Mouse (Mus musculus): ENCODE data around the gene Ankrd60. TPM values are rescaled to one million over a fixed set of nuclear protein-coding genes. Genes with fewer than 3 reads are reported as not detected.

Ankrd60 gene
- polyA plus RNA-seq, 1 experiment from 2014 or later, result not detected

GRCm38 (mm10) chr2:173605713-173606414 is 27.7 kb upstream of the Ankrd60 start:
- Histone ChIP-seq H3K9ac (no peak overlapping the region), H3K36me3 (peaks cover 43% of the 10 kb centered on the region), H3K4me3 (no peak overlapping the region), H3K27ac (replicated peaks) (no peak overlapping the region), H3K27me3 (replicated peaks) (no peaks in the 10 kb centered on the region), H3K9me3 (0 out of 2 replicates have a peak, but pooled peaks cover 10% of the 10 kb centered on the region), H3K4me1 (peaks cover 15% of the 10 kb centered on the region), H3K4me2 (no peak overlapping the region)
- ATAC-seq (ENCODE audit: extremely low read depth, insufficient number of reproducible peaks, low FRiP score, low TSS enrichment), result no peak
- 74% methylated on average over 12 of the region's 12 CpGs for WGBS

- H3K36me3 ChIP-seq, result peaks cover 41% of the 10 kb centered on the region
- H3K27me3 ChIP-seq (replicated peaks), result no peaks in the 10 kb centered on the region
- H3K4me1 ChIP-seq, result no peaks in the 10 kb centered on the region
- H3K9ac ChIP-seq, result no peak overlapping the region
- WGBS, result 94% methylated on average over 1 of the region's 1 CpGs
- H3K4me2 ChIP-seq, result no peak overlapping the region
- ATAC-seq (ENCODE audit: extremely low read depth, insufficient number of reproducible peaks, low FRiP score, low TSS enrichment), result no peak
- no peak overlapping the region for H3K4me3 ChIP-seq
- no peak overlapping the region for H3K27ac ChIP-seq (replicated peaks)
- H3K9me3 ChIP-seq, result 0 out of 2 replicates have a peak, but pooled peaks cover 10% of the 10 kb centered on the region
These were observed 23.7 kb upstream of the Ankrd60 start for GRCm38 (mm10) chr2:173601861-173602260.

- no peaks in the 10 kb centered on the region for H3K4me1 ChIP-seq
- WGBS, result 49% methylated on average over 10 of the region's 10 CpGs
- no peak overlapping the region for H3K4me2 ChIP-seq
- H3K9me3 ChIP-seq, result no peaks in the 10 kb centered on the region
- no peak overlapping the region for H3K9ac ChIP-seq
- no peaks in the 10 kb centered on the region for H3K27me3 ChIP-seq (replicated peaks)
- no peak for ATAC-seq (ENCODE audit: extremely low read depth, insufficient number of reproducible peaks, low FRiP score, low TSS enrichment)
- no peak overlapping the region for H3K27ac ChIP-seq (replicated peaks)
- H3K4me3 ChIP-seq, result no peak overlapping the region
- H3K36me3 ChIP-seq, result peaks cover 38% of the 10 kb centered on the region
These were observed 17.2 kb upstream of the Ankrd60 start for GRCm38 (mm10) chr2:173595374-173595781.

DNA sequence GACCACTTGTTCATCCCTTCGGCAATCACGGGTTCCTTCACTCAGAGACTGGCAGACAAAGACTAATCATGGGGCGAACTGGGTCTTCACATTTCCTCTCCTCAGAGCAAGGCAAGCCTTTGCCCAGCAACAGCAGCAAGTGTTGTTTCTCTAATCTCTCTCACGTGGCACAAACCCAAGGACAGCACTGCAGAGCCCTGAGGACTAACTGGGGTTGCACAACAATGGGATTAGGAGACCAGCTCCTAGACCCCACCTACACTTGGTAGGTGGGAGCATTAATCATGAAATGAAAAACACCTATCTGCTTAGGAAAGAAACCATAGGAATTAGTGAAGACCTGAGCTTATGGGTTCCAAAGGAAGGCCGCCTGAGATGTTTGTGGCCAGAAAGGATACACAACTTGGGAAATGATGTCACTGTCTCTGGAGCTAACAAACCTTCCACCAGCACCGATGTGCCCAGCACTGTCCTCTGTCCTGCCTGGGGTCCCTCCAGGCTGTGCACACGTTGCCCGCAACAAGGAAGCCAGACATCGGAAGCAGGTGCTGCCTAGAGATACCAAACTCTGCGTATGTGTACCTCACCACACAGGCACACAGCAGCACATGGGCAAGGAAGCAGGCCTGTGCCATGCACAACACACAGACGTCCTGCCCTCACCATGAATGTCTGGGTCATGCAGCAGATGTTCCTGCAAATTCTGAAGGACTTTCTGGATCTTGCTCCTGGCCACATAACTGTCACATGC is 16.3 kb upstream of the Ankrd60 start:
- 66% methylated on average over 11 of the region's 11 CpGs for WGBS
- no peak overlapping the region for H3K4me2 ChIP-seq

GRCm38 (mm10) chr2:173593841-173594240 is 15.7 kb upstream of the Ankrd60 start:
- WGBS, result 73% methylated on average over 4 of the region's 4 CpGs
- ATAC-seq (ENCODE audit: extremely low read depth, insufficient number of reproducible peaks, low FRiP score, low TSS enrichment), result no peak
- Histone ChIP-seq H3K27me3 (replicated peaks) (no peaks in the 10 kb centered on the region), H3K9me3 (no peaks in the 10 kb centered on the region), H3K4me2 (no peak overlapping the region), H3K4me1 (no peaks in the 10 kb centered on the region), H3K9ac (no peak overlapping the region), H3K27ac (replicated peaks) (no peak overlapping the region), H3K36me3 (peaks cover 41% of the 10 kb centered on the region), H3K4me3 (no peak overlapping the region)

More for the DNA sequence above, 16.3 kb upstream of the Ankrd60 start:
- Histone ChIP-seq H3K4me3 (no peak overlapping the region), H3K9me3 (no peaks in the 10 kb centered on the region), H3K27me3 (replicated peaks) (no peaks in the 10 kb centered on the region), H3K4me1 (no peaks in the 10 kb centered on the region), H3K9ac (no peak overlapping the region), H3K27ac (replicated peaks) (no peak overlapping the region), H3K36me3 (peaks cover 41% of the 10 kb centered on the region)
- no peak for ATAC-seq (ENCODE audit: extremely low read depth, insufficient number of reproducible peaks, low FRiP score, low TSS enrichment)

- ATAC-seq (ENCODE audit: extremely low read depth, insufficient number of reproducible peaks, low FRiP score, low TSS enrichment), result no peak
- no peak overlapping the region for H3K9ac ChIP-seq
- H3K4me2 ChIP-seq, result no peak overlapping the region
- H3K9me3 ChIP-seq, result no peaks in the 10 kb centered on the region
- no peak overlapping the region for H3K27ac ChIP-seq (replicated peaks)
- WGBS, result 69% methylated on average over 9 of the region's 9 CpGs
- peaks cover 4% of the 10 kb centered on the region; the same call in 1 of the 2 replicates for H3K27me3 ChIP-seq (replicated peaks)
- H3K36me3 ChIP-seq, result peaks cover 47% of the 10 kb centered on the region
- H3K4me1 ChIP-seq, result no peaks in the 10 kb centered on the region
- H3K4me3 ChIP-seq, result no peak overlapping the region
These were observed 14.6 kb upstream of the Ankrd60 start for GRCm38 (mm10) chr2:173592781-173593180.

DNA sequence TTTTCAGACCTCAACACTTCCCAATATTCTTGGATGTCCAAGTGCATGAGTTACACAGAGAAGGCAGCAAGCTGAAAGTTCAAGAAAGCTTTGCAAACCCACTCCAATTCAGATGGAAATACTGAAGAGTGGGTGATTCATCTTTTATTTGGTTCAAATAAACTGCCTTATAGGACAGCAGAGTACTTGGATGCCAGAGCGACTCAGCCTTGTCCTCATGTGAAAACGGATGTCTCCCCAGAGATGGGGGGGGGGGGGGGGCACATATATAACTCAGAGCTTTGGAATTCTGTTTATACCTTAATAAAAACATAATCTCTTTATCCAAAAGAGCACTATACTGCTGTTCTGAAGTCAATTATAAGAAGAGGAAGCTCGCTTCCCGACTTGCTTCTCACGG is 9.2 kb upstream of the Ankrd60 start:
- Histone ChIP-seq H3K36me3 (peaks cover 33% of the 10 kb centered on the region), H3K4me2 (no peak overlapping the region), H3K9ac (no peak overlapping the region), H3K27ac (replicated peaks) (no peak overlapping the region), H3K9me3 (no peaks in the 10 kb centered on the region), H3K27me3 (replicated peaks) (peaks cover 39% of the 10 kb centered on the region), H3K4me1 (peaks cover 6% of the 10 kb centered on the region; the same call in 1 of the 2 replicates), H3K4me3 (no peak overlapping the region)
- 89% methylated on average over 5 of the region's 5 CpGs for WGBS
- no peak for ATAC-seq (ENCODE audit: extremely low read depth, insufficient number of reproducible peaks, low FRiP score, low TSS enrichment)

DNA sequence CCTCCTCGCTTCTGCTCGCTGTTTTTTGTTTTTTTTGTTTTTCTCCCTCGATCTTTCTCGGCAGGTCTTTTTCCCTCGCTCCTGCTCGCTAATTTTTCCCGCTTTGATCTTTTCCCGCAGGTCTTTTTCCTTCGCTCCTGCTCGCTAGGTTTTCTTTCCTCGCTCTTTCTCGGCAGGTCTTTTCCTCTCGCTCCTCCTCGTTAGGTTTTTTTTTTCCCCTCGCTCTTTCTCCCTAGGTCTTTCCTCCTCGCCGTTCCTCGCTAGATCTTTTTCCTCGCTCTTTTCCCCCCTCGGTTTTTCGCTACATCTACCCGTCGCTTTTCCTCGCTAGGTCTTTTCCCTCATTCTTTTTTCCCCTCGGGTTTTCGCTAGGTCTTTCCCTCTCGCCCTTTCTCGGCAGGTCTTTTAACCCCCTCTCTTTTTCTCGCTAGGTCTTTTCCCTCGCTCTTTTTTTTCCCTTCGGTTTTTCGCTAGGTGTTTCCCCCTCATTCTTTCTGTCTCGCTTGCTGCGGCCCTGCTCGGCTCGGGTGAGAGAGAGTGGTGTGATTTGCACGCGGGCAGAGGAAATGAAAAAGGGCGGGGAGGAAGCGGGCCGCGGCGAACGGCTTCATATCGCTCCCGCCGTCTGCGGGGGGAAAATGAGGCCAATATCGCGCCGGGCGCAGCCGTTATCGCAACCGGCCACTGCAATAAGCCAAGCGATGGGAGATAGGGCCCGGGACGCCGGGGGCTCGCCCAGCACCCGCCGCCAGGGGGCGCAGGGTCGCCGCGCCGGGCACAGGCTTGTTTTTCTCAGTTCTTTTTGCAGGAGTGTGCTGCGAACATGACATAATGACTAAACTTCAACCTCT is 8.2 kb upstream of the Ankrd60 start:
- Histone ChIP-seq H3K4me3 (peak overlapping the region; percentile 50), H3K4me1 (peaks cover 6% of the 10 kb centered on the region; the same call in 1 of the 2 replicates), H3K27me3 (replicated peaks) (peaks cover 43% of the 10 kb centered on the region), H3K36me3 (peaks cover 24% of the 10 kb centered on the region), H3K9ac (peak overlapping the region; percentile 66), H3K27ac (replicated peaks) (no peak overlapping the region), H3K9me3 (no peaks in the 10 kb centered on the region), H3K4me2 (peak overlapping the region; percentile 79)
- under 1% methylated on average over 68 of the region's 68 CpGs for WGBS
- no peak for ATAC-seq (ENCODE audit: extremely low read depth, insufficient number of reproducible peaks, low FRiP score, low TSS enrichment)

DNA sequence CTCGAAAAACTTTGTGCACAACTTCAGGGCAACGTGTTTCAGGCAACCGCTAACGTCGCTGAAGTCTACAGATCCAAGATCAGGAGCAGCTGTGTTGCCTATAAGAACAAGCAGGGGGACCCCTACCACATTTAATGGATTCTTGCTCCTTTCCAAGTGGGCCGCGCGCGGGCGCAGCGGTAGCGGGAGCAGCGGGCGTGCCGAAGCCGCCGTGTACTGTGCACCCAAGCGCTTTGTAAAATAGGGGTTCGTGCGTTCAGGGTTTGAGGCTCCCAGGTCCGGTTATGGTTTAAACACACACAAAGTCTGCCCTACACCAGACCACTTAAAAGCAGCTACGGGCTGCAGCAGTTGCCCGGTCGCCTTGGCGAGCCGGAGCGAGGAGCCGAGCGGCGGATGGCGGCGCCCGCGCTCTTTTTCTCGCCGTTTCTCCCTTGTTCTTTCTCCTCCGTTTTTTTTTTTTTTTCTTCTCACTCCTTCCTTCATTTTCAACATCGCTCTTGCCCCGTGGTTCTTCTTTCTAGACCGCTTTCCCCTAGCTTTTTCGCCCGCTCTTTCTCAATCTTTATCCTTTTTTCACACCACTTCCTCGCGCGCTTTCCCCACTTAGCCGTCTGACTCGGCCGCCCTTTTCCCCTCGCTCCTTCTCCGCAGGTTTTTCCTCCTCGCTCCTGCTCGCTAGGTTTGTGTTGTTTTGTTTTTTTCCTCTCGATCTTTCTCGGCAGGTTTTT is 7.4 kb upstream of the Ankrd60 start:
- Histone ChIP-seq H3K27ac (replicated peaks) (no peak overlapping the region), H3K9ac (peak overlapping the region; percentile 66), H3K9me3 (no peaks in the 10 kb centered on the region), H3K4me3 (peak overlapping the region; percentile 50), H3K4me1 (peaks cover 6% of the 10 kb centered on the region; the same call in 1 of the 2 replicates), H3K27me3 (replicated peaks) (peaks cover 47% of the 10 kb centered on the region), H3K4me2 (peak overlapping the region; percentile 79), H3K36me3 (peaks cover 21% of the 10 kb centered on the region)
- no peak for ATAC-seq (ENCODE audit: extremely low read depth, insufficient number of reproducible peaks, low FRiP score, low TSS enrichment)
- WGBS, result under 1% methylated on average over 54 of the region's 54 CpGs

GRCm38 (mm10) chr2:173584361-173584760 is 6.2 kb upstream of the Ankrd60 start:
- Histone ChIP-seq H3K36me3 (peaks cover 16% of the 10 kb centered on the region), H3K27me3 (replicated peaks) (peaks cover 56% of the 10 kb centered on the region), H3K4me3 (no peak overlapping the region), H3K27ac (replicated peaks) (no peak overlapping the region), H3K4me1 (peaks cover 6% of the 10 kb centered on the region; the same call in 1 of the 2 replicates), H3K9ac (no peak overlapping the region), H3K9me3 (no peaks in the 10 kb centered on the region), H3K4me2 (no peak overlapping the region)
- ATAC-seq (ENCODE audit: extremely low read depth, insufficient number of reproducible peaks, low FRiP score, low TSS enrichment), result no peak
- WGBS, result 41% methylated on average over 15 of the region's 15 CpGs

All from heart, embryonic 13.5 days (tissue).